Mouse (Mus musculus) heart, postnatal 0 days (tissue): ENCODE results near the gene Ppp1r12a.

Experiments
- CTCF ChIP-seq: IDR thresholded peaks from 2 replicates; pipeline ENCODE4 v1.5.1; 2016; ENCODE audit warnings: antibody characterized with exemption, control low read depth, low read depth
- EP300 ChIP-seq: IDR thresholded peaks from 2 replicates; pipeline ENCODE4 v1.6.1; 2016; ENCODE audit warnings: antibody characterized with exemption, low read depth

- TF ChIP-seq CTCF (peak; percentile 35), EP300 (no peak)
Observed at GRCm38 (mm10) chr10:108332571-108333541, 170.9 kb downstream of the Ppp1r12a start.
